Mouse (Mus musculus) spleen, adult 2 months (tissue): ENCODE measurements around the gene Mfap5.

Source experiments
- CTCF ChIP-seq: fragments of 200-500 bp; IDR thresholded peaks from 2 replicates; pipeline ENCODE4 v1.5.1; 2011; ENCODE audit warnings: mild to moderate bottlenecking, inconsistent platforms; ENCODE audit not compliant: insufficient read depth, insufficient read length, insufficient replicate concordance; ENCODE audit errors: extremely low read depth
- POLR2A ChIP-seq: fragments of 200-500 bp; IDR thresholded peaks from 2 replicates; pipeline ENCODE4 v1.6.1; 2011; ENCODE audit warnings: low read depth, low read length, inconsistent platforms

GRCm38 (mm10) chr6:122519384-122519783 lies 13.7 kb downstream of the Mfap5 start:
- TF ChIP-seq CTCF, result no peak
- no peak for TF ChIP-seq POLR2A
